Mouse (Mus musculus) CH12.LX (cell line): ENCODE data around the gene Higd1a. TPM values are rescaled to one million over a fixed set of nuclear protein-coding genes. Genes with fewer than 3 reads are reported as not detected.

Experiments
- DNase-seq: peaks from one replicate; pipeline ENCODE4 v3.0.0-alpha.2; 2013; ENCODE audit errors: extremely low read depth
- H3K27ac ChIP-seq: 2 replicates; pipeline ENCODE4 v1.5.1; 2012; ENCODE audit warnings: low read depth, mild to moderate bottlenecking, control low read depth, moderate library complexity; ENCODE audit not compliant: insufficient read depth
- H3K27me3 ChIP-seq: replicated peaks from 2 replicates; pipeline ENCODE3; 2012; ENCODE audit warnings: inconsistent platforms
- H3K36me3 ChIP-seq, 2 experiments: replicated peaks in 1 of 2; 2 replicates each; pipeline versions ENCODE3 to v1.6.1; 2012; ENCODE audit warnings: inconsistent platforms in 1 of 2, low read length in 1 of 2, mild to moderate bottlenecking in 1 of 2, mixed read lengths in 1 of 2, moderate library complexity in 1 of 2; ENCODE audit not compliant: control insufficient read depth in 1 of 2, insufficient read depth in 1 of 2
- H3K4me1 ChIP-seq, 2 experiments: 2 replicates each; pipeline ENCODE4 v1.6.1; 2012; ENCODE audit warnings: inconsistent platforms in 1 of 2, moderate library complexity in 1 of 2; ENCODE audit not compliant: insufficient read depth in 2 of 2, control insufficient read depth in 1 of 2
- H3K4me2 ChIP-seq: 2 replicates; pipeline ENCODE4 v1.6.1; 2012; ENCODE audit warnings: low read depth, mild to moderate bottlenecking, control low read depth; ENCODE audit not compliant: poor library complexity, insufficient read depth, severe bottlenecking
- H3K4me3 ChIP-seq, 3 experiments: fragments of 150-350 bp in 1 of 3; sonication (generic) in 1 of 3; replicated peaks in 1 of 3; 2 replicates each; pipeline versions ENCODE3 to v1.5.1; 2011 to 2012; ENCODE audit warnings: low read depth in 2 of 3, low read length in 2 of 3, mild to moderate bottlenecking in 2 of 3, moderate library complexity in 2 of 3, control low read depth in 1 of 3, improper control_type of control experiment in 1 of 3, inconsistent platforms in 1 of 3, mixed read lengths in 1 of 3; ENCODE audit not compliant: poor library complexity in 1 of 3
- H3K79me2 ChIP-seq: replicated peaks from 2 replicates; pipeline ENCODE4 v1.6.1; 2012; ENCODE audit warnings: mild to moderate bottlenecking, moderate library complexity; ENCODE audit not compliant: control insufficient read depth, poor library complexity, insufficient read depth, severe bottlenecking; ENCODE audit errors: extremely low read depth
- H3K9ac ChIP-seq: 2 replicates; pipeline ENCODE4 v1.6.1; 2012; ENCODE audit warnings: low read depth, mild to moderate bottlenecking, control low read depth, moderate library complexity; ENCODE audit not compliant: insufficient read depth
- H3K9me3 ChIP-seq: replicated peaks from 2 replicates; pipeline ENCODE3; 2012; ENCODE audit warnings: low read length, inconsistent platforms, mixed read lengths
- BHLHE40 ChIP-seq: IDR thresholded peaks from 2 replicates; pipeline ENCODE4 v1.6.1; 2011; ENCODE audit warnings: mild to moderate bottlenecking, low read depth, low read length, improper control_type of control experiment
- CHD1 ChIP-seq: IDR thresholded peaks from 2 replicates; pipeline ENCODE4 v1.6.1; 2012; ENCODE audit warnings: low read depth, low read length, improper control_type of control experiment, inconsistent platforms
- CHD2 ChIP-seq: IDR thresholded peaks from 2 replicates; pipeline ENCODE4 v1.6.1; 2011; ENCODE audit warnings: low read length, improper control_type of control experiment
- E2F4 ChIP-seq: IDR thresholded peaks from 2 replicates; pipeline ENCODE4 v1.6.1; 2011; ENCODE audit warnings: low read depth, low read length, improper control_type of control experiment; ENCODE audit not compliant: insufficient replicate concordance
- EP300 ChIP-seq: IDR thresholded peaks from 2 replicates; pipeline ENCODE4 v1.6.1; 2011; ENCODE audit warnings: low read length, improper control_type of control experiment
- ETS1 ChIP-seq: conservative IDR thresholded peaks from 2 replicates; pipeline ENCODE4 v1.6.1; 2012; ENCODE audit warnings: low read depth, mild to moderate bottlenecking, inconsistent platforms, low read length, improper control_type of control experiment, moderate library complexity
- IRF4 ChIP-seq: IDR thresholded peaks from 2 replicates; pipeline ENCODE4 v1.6.1; 2014; ENCODE audit warnings: low read depth, mild to moderate bottlenecking, inconsistent platforms, low read length, improper control_type of control experiment
- JUN ChIP-seq: IDR thresholded peaks from 2 replicates; pipeline ENCODE4 v1.6.1; 2011; ENCODE audit warnings: low read depth, mild to moderate bottlenecking, low read length, improper control_type of control experiment, moderate library complexity; ENCODE audit not compliant: insufficient read depth
- KAT2A ChIP-seq: IDR thresholded peaks from 2 replicates; pipeline ENCODE4 v1.6.1; 2012; ENCODE audit warnings: low read length, improper control_type of control experiment, inconsistent platforms; ENCODE audit not compliant: insufficient replicate concordance
- MAFK ChIP-seq: IDR thresholded peaks from 2 replicates; pipeline ENCODE4 v1.6.1; 2011; ENCODE audit warnings: low read length, improper control_type of control experiment; ENCODE audit not compliant: insufficient replicate concordance
- MAX ChIP-seq: IDR thresholded peaks from 2 replicates; pipeline ENCODE4 v1.6.1; 2011; ENCODE audit warnings: low read length, improper control_type of control experiment
- MAZ ChIP-seq: IDR thresholded peaks from 2 replicates; pipeline ENCODE4 v1.6.1; 2012; ENCODE audit warnings: low read depth, mild to moderate bottlenecking, inconsistent platforms, low read length, improper control_type of control experiment, moderate library complexity
- MEF2A ChIP-seq: IDR thresholded peaks from 2 replicates; pipeline ENCODE4 v1.6.1; 2014; ENCODE audit warnings: low read depth, mild to moderate bottlenecking, inconsistent platforms, low read length, improper control_type of control experiment, borderline replicate concordance
- MXI1 ChIP-seq: IDR thresholded peaks from 2 replicates; pipeline ENCODE4 v1.6.1; 2011; ENCODE audit warnings: mild to moderate bottlenecking, low read depth, low read length, improper control_type of control experiment
- MYC ChIP-seq: IDR thresholded peaks from 2 replicates; pipeline ENCODE4 v1.6.1; 2011; ENCODE audit warnings: low read depth, mild to moderate bottlenecking, improper control_type of control experiment, low read length
- NELFE ChIP-seq: IDR thresholded peaks from 2 replicates; pipeline ENCODE4 v1.6.1; 2011; ENCODE audit warnings: low read depth, low read length, improper control_type of control experiment
- NRF1 ChIP-seq: IDR thresholded peaks from 2 replicates; pipeline ENCODE4 v1.6.1; 2014; ENCODE audit warnings: low read depth, mild to moderate bottlenecking, inconsistent platforms, low read length, improper control_type of control experiment, moderate library complexity
- SMC3 ChIP-seq: IDR thresholded peaks from 2 replicates; pipeline ENCODE4 v1.6.1; 2011; ENCODE audit warnings: low read depth, low read length, improper control_type of control experiment
- TBP ChIP-seq: conservative IDR thresholded peaks from 2 replicates; pipeline ENCODE4 v1.6.1; 2011; ENCODE audit warnings: low read depth, low read length, improper control_type of control experiment
- TCF12 ChIP-seq: IDR thresholded peaks from 2 replicates; pipeline ENCODE4 v1.6.1; 2014; ENCODE audit warnings: low read depth, mild to moderate bottlenecking, inconsistent platforms, low read length, improper control_type of control experiment
- ZMIZ1 ChIP-seq: IDR thresholded peaks from 2 replicates; pipeline ENCODE4 v1.6.1; 2012; ENCODE audit warnings: low read depth, mild to moderate bottlenecking, inconsistent platforms, low read length, improper control_type of control experiment
- dilution Hi-C: fragments of 300-500 bp; cut with MboI; formaldehyde crosslinking; loops from 2 replicates; pipeline ENCODE4 v1.14.3; 2020; ENCODE audit warnings: low sequenced_read_pairs; ENCODE audit not compliant: extremely low pct_unique_long_range_greater_than_20kb, extremely low pct_ligation_motif_present
- in situ Hi-C: fragments of 300-500 bp; cut with MboI; formaldehyde crosslinking; loops from 3 replicates; pipeline ENCODE4 v1.14.3; 2019; ENCODE audit warnings: low sequenced_read_pairs, low pct_ligation_motif_present, low pct_unique_long_range_greater_than_20kb, mixed read lengths
- polyA plus RNA-seq: library from polyadenylated mRNA; unstranded; fragments of >175 nt; gene quantifications from 2 replicates; pipeline ENCODE4 v1.2.1, GENCODE M21; 2012; ENCODE audit warnings: low read depth; ENCODE audit not compliant: insufficient read length
- total RNA-seq, 2 experiments: library from RNA; depleted of rRNA; stranded (reverse); fragments of 300-350 nt in 1 of 2; fragments of >200 nt in 1 of 2; gene quantifications; 2 replicates each; pipeline ENCODE4 v1.2.3; 2012 to 2014

The Higd1a gene
- total and polyA plus RNA-seq, 3 experiments, result 75.4 to 132 (median 93.2) TPM

- no peak overlapping the region for H3K9ac ChIP-seq
- peaks cover 0 to 14% of the 10 kb centered on the region in 2 experiments for H3K36me3 ChIP-seq
- peak; percentile 91 for DNase-seq
- H3K27ac ChIP-seq, result peak overlapping the region; percentile 19; the same call in 1 of the 2 replicates
- in situ Hi-C loops, result no loop called here
- peak; percentile 62; the same call in 1 of the 2 replicates for TF ChIP-seq KAT2A
- no peak for TF ChIP-seq NRF1
- 0 out of 2 replicates have a peak, but pooled peaks have one; percentile 55 for TF ChIP-seq CHD1
- TF ChIP-seq TCF12, result peak; percentile 63; the same call in 1 of the 2 replicates
- peak; percentile 68 for TF ChIP-seq ETS1
- TF ChIP-seq NELFE, result no peak
- TF ChIP-seq MEF2A, result peak; percentile 77
- 0 out of 2 replicates have a peak, but pooled peaks have one; percentile 14 for TF ChIP-seq CHD2
- no peak for TF ChIP-seq MAX
- peak; percentile 68; the same call in 1 of the 2 replicates for TF ChIP-seq MAZ
- TF ChIP-seq IRF4, result peak; percentile 55; the same call in 1 of the 2 replicates
- TF ChIP-seq MYC, result no peak
- TF ChIP-seq JUN, result no peak
- no peak for TF ChIP-seq E2F4
- peak; percentile 52 for TF ChIP-seq BHLHE40
- no peak; the same call in 1 of the 2 replicates for TF ChIP-seq ZMIZ1
- TF ChIP-seq TBP, result peak; percentile 65; the same call in 1 of the 2 replicates
- TF ChIP-seq MXI1, result 0 out of 2 replicates have a peak, but pooled peaks have one; percentile 38
- peak; percentile 55 for TF ChIP-seq EP300
- TF ChIP-seq SMC3, result no peak
- TF ChIP-seq MAFK, result no peak
- no peak overlapping the region for H3K4me3 ChIP-seq
- dilution Hi-C loops, result no loop called here
- H3K4me1 ChIP-seq, result peaks cover 45 to 77% of the 10 kb centered on the region in 2 experiments
- no peaks in the 10 kb centered on the region for H3K79me2 ChIP-seq
- no peaks in the 10 kb centered on the region for H3K27me3 ChIP-seq
- H3K4me2 ChIP-seq, result peak overlapping the region; percentile 52; the same call in 1 of the 2 replicates
- no peaks in the 10 kb centered on the region for H3K9me3 ChIP-seq
Measured at GRCm38 (mm10) chr9:121896820-121897219, 38.7 kb upstream of the Higd1a start.
